Mouse (Mus musculus) midbrain, embryonic 11.5 days (tissue): ENCODE measurements around the gene Gart. TPM values are rescaled to one million over a fixed set of nuclear protein-coding genes. Genes with fewer than 3 reads are reported as not detected.

Experiments used
- polyA plus RNA-seq: library from polyadenylated mRNA; unstranded; fragments of >200 nt; fragmentation: Nextera tagmentation; extraction: Ambion mirVana; gene quantifications from 2 replicates; pipeline ENCODE4 v1.2.1, GENCODE M21; 2014

The Gart gene
- polyA plus RNA-seq, 1 experiment from 2014 or later = 111 TPM

Other genes with a start within 250 kb of the Gart start
- gene Il10rb, start 240.8 kb downstream of the Gart start, polyA plus RNA-seq = 8.1 and 8.5 TPM in 2 replicates
- gene Ifnar1, start 161.7 kb downstream of the Gart start, polyA plus RNA-seq = 49.9 and 53.8 TPM in 2 replicates
- 33.1 and 34.8 TPM in 2 replicates for gene Ifngr2, start 99.9 kb downstream of the Gart start, polyA plus RNA-seq
- gene Tmem50b, start 49.2 kb downstream of the Gart start, polyA plus RNA-seq = 53.2 and 55.7 TPM in 2 replicates
- 5.8 and 6.0 TPM in 2 replicates for gene Dnajc28, start 27.9 kb downstream of the Gart start, polyA plus RNA-seq
- gene Son, start 554 bp upstream of the Gart start, polyA plus RNA-seq = 144 and 148 TPM in 2 replicates
- 38.0 and 39.2 TPM in 2 replicates for gene Donson, start 41.8 kb upstream of the Gart start, polyA plus RNA-seq
- 77.0 and 82.5 TPM in 2 replicates for gene Cryzl1, start 82.0 kb upstream of the Gart start, polyA plus RNA-seq
- gene Itsn1, start 82.3 kb upstream of the Gart start, polyA plus RNA-seq = 54.8 and 57.6 TPM in 2 replicates